Mouse (Mus musculus) G1E-ER4 (cell line): ENCODE results near the gene Zswim1. TPM values are rescaled to one million over a fixed set of nuclear protein-coding genes. Genes with fewer than 3 reads are reported as not detected.

Experiments
- GATA1 ChIP-seq: IDR thresholded peaks from one replicate; pipeline ENCODE4 v1.8.0; 2012; ENCODE audit warnings: low read length, inconsistent platforms
- polyA plus RNA-seq: library from polyadenylated mRNA; stranded (reverse); fragments of >175 nt; gene quantifications from 2 replicates; pipeline ENCODE4 v1.2.3, GENCODE M21; 2012

Gene Zswim1
- polyA plus RNA-seq, 1 experiment = 31.4 TPM

GRCm38 (mm10) chr2:164833314-164833959 lies 11.0 kb downstream of the Zswim1 start, which contains the start of gene Neurl2:
TSS of gene Neurl2 (minus strand) at chr2:164833456.
- TF ChIP-seq GATA1 = no peak

DNA sequence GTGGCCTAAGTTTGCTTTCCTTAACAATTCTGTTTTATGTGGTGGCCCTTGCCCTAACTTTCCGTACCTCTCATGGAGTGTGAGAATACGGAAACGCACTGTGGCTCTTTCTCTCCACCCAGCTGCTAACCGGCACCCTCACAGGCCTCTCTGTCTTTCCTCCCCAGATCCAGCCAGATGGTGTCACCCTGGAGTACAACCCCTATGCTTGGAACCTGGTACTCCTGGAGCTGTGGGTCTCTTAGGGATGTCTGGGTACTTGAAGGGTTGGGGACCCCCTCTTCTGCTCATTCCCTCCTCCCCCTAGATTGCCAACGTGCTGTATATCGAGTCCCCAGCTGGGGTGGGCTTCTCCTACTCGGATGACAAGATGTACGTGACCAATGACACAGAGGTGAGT lies 12.0 kb downstream of the Zswim1 start:
- TF ChIP-seq GATA1 = no peak

GRCm38 (mm10) chr2:164835164-164835563 lies 12.7 kb downstream of the Zswim1 start:
- TF ChIP-seq GATA1 = no peak

DNA sequence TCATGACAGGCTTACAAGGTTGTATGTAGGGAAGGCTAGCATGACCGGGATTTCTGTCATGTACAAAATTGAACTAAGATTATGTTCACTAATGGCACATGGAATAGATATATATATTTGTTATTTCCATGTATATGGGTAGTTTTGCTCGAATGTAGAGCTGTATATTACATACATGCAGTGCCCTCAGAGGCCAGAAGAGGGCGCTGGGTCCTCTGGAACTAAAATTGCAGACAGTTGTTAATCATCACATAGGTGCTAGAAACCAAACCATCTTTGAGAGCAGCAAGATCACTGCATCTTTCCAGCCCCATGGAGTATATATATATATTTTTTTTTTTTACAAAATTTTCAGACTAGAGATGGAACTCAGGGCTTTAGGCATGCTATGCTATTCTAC lies 23.3 kb downstream of the Zswim1 start:
- TF ChIP-seq GATA1 = no peak

DNA sequence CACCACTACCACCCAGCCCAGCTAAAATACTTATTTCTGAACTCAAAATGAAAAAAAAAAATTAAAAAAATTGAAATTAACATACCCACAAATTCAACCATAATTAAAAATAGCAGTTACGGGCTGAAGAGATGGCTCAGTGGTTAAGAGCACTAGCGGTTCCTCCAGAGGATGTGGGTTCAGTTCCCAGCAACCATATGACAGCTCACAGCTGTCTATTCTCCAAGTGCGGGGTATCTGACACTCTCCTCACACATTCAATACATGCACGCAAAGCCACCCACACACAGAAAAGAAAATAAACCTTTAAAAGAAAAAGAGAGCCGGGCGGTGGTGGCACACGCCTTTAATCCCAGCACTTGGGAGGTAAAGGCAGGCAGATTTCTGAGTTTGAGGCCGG lies 27.6 kb downstream of the Zswim1 start:
- no peak for TF ChIP-seq GATA1

- no peak for TF ChIP-seq GATA1
These were observed 34.0 kb downstream of the Zswim1 start for GRCm38 (mm10) chr2:164856309-164857100.

GRCm38 (mm10) chr2:164857101-164857821 lies 34.8 kb downstream of the Zswim1 start, which contains the start of gene Pltp:
TSS of gene Pltp (minus strand) at chr2:164857711.
- no peak for TF ChIP-seq GATA1

- no peak for TF ChIP-seq GATA1
These were observed 35.5 kb downstream of the Zswim1 start for GRCm38 (mm10) chr2:164857842-164858553.

DNA sequence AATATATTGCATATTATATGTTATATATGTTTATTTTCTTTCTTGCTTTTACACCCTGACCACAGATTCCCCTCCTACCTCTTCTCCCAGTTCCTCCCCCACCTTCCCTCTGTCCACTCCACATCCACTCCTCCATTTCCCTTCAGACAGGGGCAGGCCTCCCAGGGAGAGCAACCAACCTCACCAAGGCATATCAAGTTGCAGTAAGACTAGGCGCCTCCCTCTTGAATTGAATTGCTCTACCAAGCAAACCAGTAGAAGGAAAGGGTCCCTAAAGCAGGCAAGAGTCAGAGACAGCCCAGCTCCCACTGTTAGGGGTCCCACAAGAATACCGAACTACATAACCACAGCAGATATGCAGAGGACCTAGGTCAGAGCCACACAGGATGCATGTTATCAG lies 36.7 kb downstream of the Zswim1 start:
- no peak for TF ChIP-seq GATA1

- no peak for TF ChIP-seq GATA1
These were observed 37.4 kb downstream of the Zswim1 start for GRCm38 (mm10) chr2:164859640-164860432.

DNA sequence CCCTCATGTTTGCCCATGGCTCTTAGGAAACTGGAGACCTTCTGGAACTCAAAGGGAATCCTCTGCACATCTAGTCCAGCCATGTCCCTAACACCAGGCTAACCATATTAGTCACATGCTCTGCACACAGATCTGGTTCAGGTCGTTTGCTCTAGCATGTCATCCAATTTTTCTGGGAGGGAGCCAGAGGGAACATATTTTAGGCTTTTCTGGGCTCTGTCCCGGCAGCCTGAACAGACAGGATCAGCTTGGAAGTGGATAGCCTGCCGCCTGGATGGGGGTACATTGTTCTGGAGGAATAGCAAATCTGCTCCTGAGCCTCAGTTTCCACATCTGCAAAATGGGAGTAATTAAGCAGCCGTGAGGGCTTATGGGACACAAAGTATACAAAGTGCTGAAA lies 38.6 kb downstream of the Zswim1 start:
- no peak for TF ChIP-seq GATA1

- TF ChIP-seq GATA1 = no peak
These were observed 39.8 kb downstream of the Zswim1 start for GRCm38 (mm10) chr2:164862179-164862861.

GRCm38 (mm10) chr2:164864593-164864992 lies 42.1 kb downstream of the Zswim1 start:
- no peak for TF ChIP-seq GATA1
